Mouse (Mus musculus) liver, embryonic 12.5 days (tissue): ENCODE measurements at regions not wholly inside any gene's neighbourhood (a gene's known extent, or its start where the extent isn't known, plus 50 kb on each side); places are given as distances from the start of the nearest gene placed in this dataset.

ENCODE experiments used
- ATAC-seq: fragments of 200-750 bp; cut with Nextera tagmentation; 2 replicates; pipeline ENCODE4 v1.8.0; 2017; ENCODE audit warnings: moderate number of reproducible peaks, mild to moderate bottlenecking, moderate library complexity
- H3K27ac ChIP-seq: fragments of 300-500 bp; sonication (generic); 2 replicates; pipeline ENCODE4 v1.5.1; 2016; ENCODE audit warnings: mild to moderate bottlenecking
- H3K27me3 ChIP-seq: fragments of 300-500 bp; sonication (generic); replicated peaks from 2 replicates; pipeline ENCODE4 v1.6.1; 2016; ENCODE audit warnings: mild to moderate bottlenecking, moderate library complexity
- H3K36me3 ChIP-seq: fragments of 300-500 bp; sonication (generic); 2 replicates; pipeline ENCODE4 v1.6.1; 2016; ENCODE audit warnings: mild to moderate bottlenecking, moderate library complexity
- H3K4me1 ChIP-seq: fragments of 300-500 bp; sonication (generic); 2 replicates; pipeline ENCODE4 v1.6.1; 2016
- H3K4me2 ChIP-seq: fragments of 300-500 bp; sonication (generic); 2 replicates; pipeline ENCODE4 v1.6.1; 2016; ENCODE audit warnings: mild to moderate bottlenecking, moderate library complexity
- H3K4me3 ChIP-seq: fragments of 300-500 bp; sonication (generic); 2 replicates; pipeline ENCODE4 v1.5.1; 2016; ENCODE audit warnings: mild to moderate bottlenecking, moderate library complexity
- H3K9ac ChIP-seq: fragments of 300-500 bp; sonication (generic); 2 replicates; pipeline ENCODE4 v1.6.1; 2016; ENCODE audit warnings: mild to moderate bottlenecking, moderate library complexity
- H3K9me3 ChIP-seq: fragments of 300-500 bp; sonication (generic); replicated peaks from 2 replicates; pipeline ENCODE4 v1.6.1; 2016; ENCODE audit warnings: mild to moderate bottlenecking, moderate library complexity
- WGBS: fragments of 180-500 bp; shearing (Covaris S2); methylation state at CpG from one replicate; pipeline ENCODE4 v1.1.7; 2016; ENCODE audit not compliant: insufficient replicate concordance; 5-methylcytosine and 5-hydroxymethylcytosine counted together

DNA sequence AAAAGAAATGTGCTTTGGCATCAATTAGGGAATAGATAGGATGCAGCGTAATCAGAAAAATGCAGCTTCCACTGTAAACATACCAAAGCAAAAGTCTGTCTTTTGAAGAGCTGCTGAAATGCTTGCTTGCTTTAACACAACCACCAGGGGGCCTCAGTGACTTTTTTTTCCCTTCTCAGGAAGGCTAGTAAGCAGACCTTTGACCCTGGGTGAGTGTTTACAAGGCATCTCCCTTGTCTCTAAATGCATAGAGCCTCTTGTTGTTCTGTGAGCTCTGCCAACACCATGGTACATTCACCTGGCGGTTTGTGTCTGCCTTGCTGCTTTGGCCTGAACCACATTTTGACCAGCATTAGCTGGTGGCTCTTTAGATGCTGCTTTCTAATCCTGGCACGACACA lies 191.9 kb upstream of the C9orf72 start:
- no peaks in the 10 kb centered on the region for H3K4me1 ChIP-seq
- H3K36me3 ChIP-seq: no peaks in the 10 kb centered on the region
- H3K27ac ChIP-seq: no peak overlapping the region
- ATAC-seq: no peak
- no peaks in the 10 kb centered on the region for H3K9me3 ChIP-seq
- H3K27me3 ChIP-seq: no peaks in the 10 kb centered on the region
- H3K4me3 ChIP-seq: no peak overlapping the region
- no peak overlapping the region for H3K9ac ChIP-seq
- H3K4me2 ChIP-seq: no peak overlapping the region
- 40% methylated on average over 3 of the region's 3 CpGs for WGBS

DNA sequence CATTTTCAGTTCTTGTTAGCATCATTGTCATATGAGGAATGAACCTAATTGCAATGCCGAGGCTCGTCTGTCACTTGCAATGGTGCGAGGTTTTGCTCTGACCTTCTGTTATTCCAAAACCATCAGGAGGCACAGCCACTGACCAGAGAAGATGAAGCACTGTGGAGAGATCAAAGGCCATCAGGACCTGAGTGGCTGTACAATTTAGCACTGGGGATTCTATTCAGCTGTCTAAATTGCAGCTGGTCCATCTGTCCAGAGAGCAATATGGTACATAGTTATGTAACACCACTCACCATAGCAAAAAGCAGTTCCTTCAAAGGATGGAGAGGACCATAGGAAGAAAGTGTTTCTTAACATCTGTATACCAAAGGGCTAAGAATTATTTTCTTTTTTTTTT lies 187.5 kb upstream of the C9orf72 start:
- Histone ChIP-seq H3K27me3 (no peaks in the 10 kb centered on the region), H3K36me3 (no peaks in the 10 kb centered on the region), H3K4me3 (no peak overlapping the region), H3K9ac (no peak overlapping the region), H3K4me1 (no peaks in the 10 kb centered on the region), H3K9me3 (no peaks in the 10 kb centered on the region), H3K4me2 (no peak overlapping the region), H3K27ac (no peak overlapping the region)
- WGBS: 74% methylated on average over 3 of the region's 3 CpGs
- ATAC-seq: no peak

DNA sequence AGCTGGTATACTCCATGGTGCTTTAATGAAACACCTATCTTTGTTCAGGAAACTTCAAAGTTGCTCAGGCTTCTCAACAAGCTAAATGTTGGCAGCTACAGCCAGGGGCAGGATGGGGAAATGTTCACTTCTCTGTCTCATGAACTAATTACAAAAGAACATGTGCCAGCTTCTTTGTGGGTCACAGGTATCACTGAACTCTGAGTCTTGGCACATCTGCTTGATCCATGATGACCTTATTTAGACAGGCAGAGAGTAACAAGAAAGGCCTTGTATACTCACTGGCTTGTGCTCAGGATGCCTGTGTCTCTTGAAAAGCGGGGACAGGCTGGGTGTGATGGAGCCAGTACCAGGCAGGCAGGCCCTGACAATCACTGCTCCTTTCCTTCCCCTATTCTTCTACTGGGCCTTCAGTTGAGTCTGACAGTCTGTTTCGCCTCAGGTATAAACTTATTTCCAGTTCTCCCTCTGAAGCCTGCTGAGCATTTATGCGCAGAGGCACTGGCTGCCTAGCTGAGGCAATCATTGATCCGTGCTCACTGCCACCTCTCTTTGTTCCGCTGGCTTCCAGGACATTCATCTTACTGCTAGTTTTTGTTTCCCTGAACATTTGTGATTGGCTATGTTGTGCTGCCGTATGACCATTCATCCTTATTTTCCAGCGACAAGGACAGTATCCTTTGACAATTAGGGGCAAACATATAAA lies 179.5 kb upstream of the C9orf72 start:
- H3K4me3 ChIP-seq: no peak overlapping the region
- ATAC-seq: no peak
- H3K9me3 ChIP-seq: no peaks in the 10 kb centered on the region
- WGBS: 65% methylated on average over 7 of the region's 7 CpGs
- no peak overlapping the region for H3K4me2 ChIP-seq
- H3K27me3 ChIP-seq: no peaks in the 10 kb centered on the region
- no peaks in the 10 kb centered on the region for H3K4me1 ChIP-seq
- H3K27ac ChIP-seq: no peak overlapping the region
- H3K9ac ChIP-seq: no peak overlapping the region
- H3K36me3 ChIP-seq: no peaks in the 10 kb centered on the region

DNA sequence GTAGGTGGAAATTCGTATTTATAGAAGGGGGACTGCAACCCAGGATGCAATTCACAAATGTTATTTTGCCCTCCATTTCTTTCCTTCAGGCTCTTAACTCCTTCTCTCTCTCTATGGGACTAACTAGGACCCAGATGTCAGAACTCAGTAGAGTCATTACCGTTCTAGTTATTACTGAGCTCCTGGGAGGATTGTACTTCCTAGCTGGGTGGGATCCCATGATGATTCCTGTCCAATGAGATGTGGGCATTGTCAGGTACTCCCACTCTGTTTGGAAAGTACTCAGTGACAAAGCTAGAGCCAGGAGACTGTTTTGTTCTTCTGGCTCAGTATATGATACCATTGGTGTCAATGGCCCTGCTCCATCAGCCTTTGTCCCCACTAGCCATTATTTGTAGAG lies 178.1 kb upstream of the C9orf72 start:
- Histone ChIP-seq H3K4me2 (no peak overlapping the region), H3K4me3 (no peak overlapping the region), H3K4me1 (no peaks in the 10 kb centered on the region), H3K9ac (no peak overlapping the region), H3K27me3 (no peaks in the 10 kb centered on the region), H3K27ac (no peak overlapping the region), H3K36me3 (no peaks in the 10 kb centered on the region), H3K9me3 (no peaks in the 10 kb centered on the region)
- 63% methylated on average over 2 of the region's 2 CpGs for WGBS
- ATAC-seq: no peak

DNA sequence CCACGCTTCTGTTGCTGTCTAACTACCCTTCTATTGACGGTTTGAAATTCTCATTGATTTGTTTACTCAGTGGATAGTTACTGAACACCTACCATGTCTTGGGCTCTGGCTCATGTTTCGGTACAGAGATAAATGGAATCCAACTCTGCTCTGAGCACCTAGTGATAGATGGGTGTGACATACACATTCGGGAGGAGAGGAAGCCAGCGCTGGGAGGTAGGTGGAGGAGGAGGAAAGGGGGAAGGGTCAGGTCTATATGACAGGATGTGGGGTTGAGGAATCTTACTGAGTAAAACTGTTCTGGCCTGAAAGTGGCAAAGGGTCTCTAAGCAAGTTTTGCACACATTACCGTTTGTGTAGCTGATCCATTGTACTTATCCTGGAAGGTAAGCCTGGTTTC lies 177.6 kb upstream of the C9orf72 start:
- ATAC-seq: no peak
- H3K4me3 ChIP-seq: no peak overlapping the region
- H3K27ac ChIP-seq: no peak overlapping the region
- 66% methylated on average over 6 of the region's 6 CpGs for WGBS
- no peaks in the 10 kb centered on the region for H3K27me3 ChIP-seq
- no peak overlapping the region for H3K9ac ChIP-seq
- H3K9me3 ChIP-seq: no peaks in the 10 kb centered on the region
- no peaks in the 10 kb centered on the region for H3K36me3 ChIP-seq
- H3K4me1 ChIP-seq: no peaks in the 10 kb centered on the region
- H3K4me2 ChIP-seq: no peak overlapping the region

DNA sequence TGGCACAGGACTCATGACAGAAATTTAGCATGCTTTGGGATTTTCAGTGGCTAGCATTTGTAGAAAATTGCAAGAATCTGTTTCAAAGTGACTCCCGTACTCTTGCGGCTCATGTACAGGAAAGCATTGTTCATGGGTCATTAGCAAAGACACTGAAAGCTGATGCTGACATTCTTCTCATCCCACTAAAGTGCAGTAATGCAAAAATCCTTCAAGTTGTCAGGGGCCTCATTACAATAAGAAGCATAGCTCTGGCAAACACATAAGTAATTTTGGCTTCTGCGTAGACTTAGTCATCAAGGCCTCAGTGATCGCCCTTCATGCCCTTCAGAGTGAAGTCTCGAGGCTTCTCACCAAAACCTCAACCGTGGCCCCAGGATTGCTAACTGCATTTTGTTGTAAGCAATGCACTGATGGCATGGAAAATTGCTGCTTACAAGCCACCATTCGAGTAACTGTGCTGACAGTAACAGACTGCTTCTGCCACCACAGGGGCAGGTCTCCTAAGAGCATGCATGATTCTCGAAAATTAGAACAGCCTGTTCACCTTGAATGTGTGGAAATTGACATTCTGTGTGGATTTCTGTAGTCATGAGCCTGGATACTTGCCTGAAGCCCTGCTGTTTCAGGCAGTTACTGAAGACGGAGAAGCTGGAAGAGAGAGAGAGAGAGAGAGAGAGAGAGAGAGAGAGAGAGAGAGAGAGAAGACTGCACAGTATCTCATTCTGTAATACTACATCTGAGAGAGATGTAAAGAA lies 176.6 kb upstream of the C9orf72 start:
- Histone ChIP-seq H3K4me3 (no peak overlapping the region), H3K27me3 (no peaks in the 10 kb centered on the region), H3K27ac (no peak overlapping the region), H3K4me1 (no peaks in the 10 kb centered on the region), H3K9ac (no peak overlapping the region), H3K9me3 (no peaks in the 10 kb centered on the region), H3K4me2 (no peak overlapping the region), H3K36me3 (no peaks in the 10 kb centered on the region)
- WGBS: 74% methylated on average over 9 of the region's 9 CpGs
- no peak for ATAC-seq

DNA sequence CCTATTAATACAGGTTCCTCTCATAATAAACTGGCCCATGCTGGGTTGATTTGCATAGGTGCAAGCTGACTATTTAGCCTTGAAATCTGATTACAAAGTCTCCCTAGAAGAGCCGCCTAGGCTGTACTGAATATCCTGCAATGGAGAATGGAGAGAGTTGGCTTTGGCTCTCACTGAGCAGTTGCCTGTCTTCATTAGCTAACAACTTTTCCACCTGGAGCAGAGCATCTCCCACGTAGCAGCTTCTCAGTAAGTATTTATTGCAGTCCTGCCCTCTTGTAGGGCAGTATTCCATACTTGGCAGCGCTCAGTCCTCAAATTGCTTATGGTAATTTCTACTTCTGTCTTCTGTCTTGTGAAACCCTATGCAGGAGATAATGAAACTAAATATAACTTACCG lies 175.8 kb upstream of the C9orf72 start:
- Histone ChIP-seq H3K27ac (no peak overlapping the region), H3K4me2 (no peak overlapping the region), H3K9me3 (no peaks in the 10 kb centered on the region), H3K9ac (no peak overlapping the region), H3K36me3 (no peaks in the 10 kb centered on the region), H3K27me3 (no peaks in the 10 kb centered on the region), H3K4me3 (no peak overlapping the region), H3K4me1 (no peaks in the 10 kb centered on the region)
- no peak for ATAC-seq
- WGBS: 69% methylated on average over 4 of the region's 4 CpGs

DNA sequence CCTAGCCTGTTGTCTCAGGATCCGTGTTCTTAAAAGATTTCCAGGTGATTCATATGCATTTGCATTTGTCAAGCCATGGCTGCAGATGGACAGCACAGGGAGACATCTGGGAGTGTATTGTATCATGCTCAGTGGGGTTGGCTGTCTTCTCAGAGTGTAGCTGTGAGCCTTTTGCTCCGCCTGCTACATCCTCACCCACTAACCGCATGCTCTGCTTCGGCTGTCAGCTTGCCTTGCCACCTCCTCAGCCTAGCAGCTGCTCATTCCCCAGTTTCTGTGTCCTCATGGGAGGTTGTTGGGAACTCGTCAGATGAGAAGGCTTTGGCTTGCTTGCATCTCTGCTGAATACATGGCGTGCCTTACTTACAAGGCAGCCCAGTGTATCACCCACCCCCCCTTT lies 174.5 kb upstream of the C9orf72 start:
- Histone ChIP-seq H3K36me3 (no peaks in the 10 kb centered on the region), H3K9me3 (no peaks in the 10 kb centered on the region), H3K27me3 (no peaks in the 10 kb centered on the region), H3K27ac (no peak overlapping the region), H3K4me1 (no peaks in the 10 kb centered on the region), H3K9ac (no peak overlapping the region), H3K4me2 (no peak overlapping the region), H3K4me3 (no peak overlapping the region)
- 67% methylated on average over 6 of the region's 6 CpGs for WGBS
- ATAC-seq: no peak

DNA sequence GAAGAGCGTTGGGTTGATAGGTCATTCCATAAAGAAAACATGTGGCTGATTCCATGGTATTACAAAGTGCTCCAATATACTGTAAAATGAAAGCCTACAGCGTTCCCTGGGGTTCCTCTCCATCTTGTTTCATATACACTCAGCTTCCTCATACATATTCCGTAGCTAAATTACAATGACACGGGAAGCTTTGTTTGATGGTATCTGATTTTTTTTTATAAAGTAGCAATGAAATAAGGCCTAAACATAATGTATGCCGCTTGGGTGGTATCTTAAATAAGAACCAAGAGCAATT lies 169.6 kb upstream of the C9orf72 start:
- 79% methylated on average over 5 of the region's 5 CpGs for WGBS
- no peaks in the 10 kb centered on the region for H3K9me3 ChIP-seq
- H3K4me3 ChIP-seq: no peak overlapping the region
- no peaks in the 10 kb centered on the region for H3K27me3 ChIP-seq
- H3K27ac ChIP-seq: no peak overlapping the region
- no peak overlapping the region for H3K9ac ChIP-seq
- no peaks in the 10 kb centered on the region for H3K4me1 ChIP-seq
- H3K36me3 ChIP-seq: no peaks in the 10 kb centered on the region
- ATAC-seq: no peak
- no peak overlapping the region for H3K4me2 ChIP-seq

DNA sequence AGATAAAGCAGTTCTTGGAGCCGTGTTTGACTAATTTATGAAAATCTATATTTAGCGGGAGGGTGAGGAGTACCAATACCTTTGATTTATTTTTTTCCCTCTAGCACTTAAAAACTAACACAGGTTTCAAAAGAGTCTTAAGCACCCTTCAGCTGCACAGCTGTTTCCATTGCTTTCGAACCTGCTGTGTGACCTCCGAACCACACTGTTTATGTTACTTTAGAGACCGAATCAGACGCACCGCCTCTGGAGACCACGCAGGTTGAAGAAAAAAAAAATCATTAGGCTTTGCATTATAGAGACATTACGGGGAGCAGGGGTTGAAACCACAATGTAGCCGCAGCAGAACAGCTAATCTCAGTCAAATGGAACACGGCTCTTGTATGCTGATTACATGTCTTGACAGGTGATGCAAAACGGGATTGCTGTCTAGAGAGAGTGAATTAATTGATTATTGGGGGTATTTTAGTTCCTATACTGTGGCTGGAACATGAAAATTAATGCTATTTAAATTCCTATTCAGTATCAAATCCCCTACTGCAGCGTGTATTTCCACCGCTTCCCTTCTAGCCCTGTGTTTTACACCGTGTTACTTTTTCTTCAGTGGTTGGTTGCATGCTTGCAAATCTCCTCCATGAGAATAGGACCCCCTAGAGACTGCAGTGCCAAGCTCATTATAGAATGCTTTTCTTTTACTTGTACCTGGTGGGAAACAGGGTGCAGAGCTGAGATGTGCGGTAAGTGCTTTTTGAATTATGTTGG lies 169.0 kb upstream of the C9orf72 start:
- H3K27me3 ChIP-seq: no peaks in the 10 kb centered on the region
- no peaks in the 10 kb centered on the region for H3K4me1 ChIP-seq
- H3K36me3 ChIP-seq: no peaks in the 10 kb centered on the region
- H3K9me3 ChIP-seq: no peaks in the 10 kb centered on the region
- no peak overlapping the region for H3K4me3 ChIP-seq
- 73% methylated on average over 16 of the region's 16 CpGs for WGBS
- H3K4me2 ChIP-seq: no peak overlapping the region
- H3K9ac ChIP-seq: no peak overlapping the region
- no peak overlapping the region for H3K27ac ChIP-seq
- ATAC-seq: no peak

DNA sequence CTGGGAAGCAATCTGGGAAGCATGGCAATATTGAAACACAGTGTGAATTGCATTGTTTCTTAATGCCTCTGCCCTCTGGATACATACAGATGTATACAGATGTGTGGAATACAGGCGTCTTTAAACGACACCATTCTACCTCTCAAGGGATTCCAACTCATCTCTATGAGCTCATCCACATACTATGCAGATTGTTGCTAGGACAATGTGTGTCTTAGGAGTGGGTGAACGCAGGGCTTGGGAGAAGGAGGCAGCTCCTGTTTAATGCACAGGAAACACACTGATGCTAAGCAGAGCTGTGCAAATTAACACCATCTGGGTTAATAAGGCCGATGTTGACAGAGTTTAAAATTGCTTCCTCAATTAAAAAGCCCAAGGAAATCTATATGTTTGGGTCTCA lies 149.8 kb upstream of the C9orf72 start:
- Histone ChIP-seq H3K4me2 (no peak overlapping the region), H3K9ac (no peak overlapping the region), H3K27ac (no peak overlapping the region), H3K36me3 (no peaks in the 10 kb centered on the region), H3K4me3 (no peak overlapping the region), H3K27me3 (no peaks in the 10 kb centered on the region), H3K4me1 (no peaks in the 10 kb centered on the region), H3K9me3 (0 out of 2 replicates have a peak, but pooled peaks cover 4% of the 10 kb centered on the region)
- 69% methylated on average over 4 of the region's 4 CpGs for WGBS
- no peak for ATAC-seq

DNA sequence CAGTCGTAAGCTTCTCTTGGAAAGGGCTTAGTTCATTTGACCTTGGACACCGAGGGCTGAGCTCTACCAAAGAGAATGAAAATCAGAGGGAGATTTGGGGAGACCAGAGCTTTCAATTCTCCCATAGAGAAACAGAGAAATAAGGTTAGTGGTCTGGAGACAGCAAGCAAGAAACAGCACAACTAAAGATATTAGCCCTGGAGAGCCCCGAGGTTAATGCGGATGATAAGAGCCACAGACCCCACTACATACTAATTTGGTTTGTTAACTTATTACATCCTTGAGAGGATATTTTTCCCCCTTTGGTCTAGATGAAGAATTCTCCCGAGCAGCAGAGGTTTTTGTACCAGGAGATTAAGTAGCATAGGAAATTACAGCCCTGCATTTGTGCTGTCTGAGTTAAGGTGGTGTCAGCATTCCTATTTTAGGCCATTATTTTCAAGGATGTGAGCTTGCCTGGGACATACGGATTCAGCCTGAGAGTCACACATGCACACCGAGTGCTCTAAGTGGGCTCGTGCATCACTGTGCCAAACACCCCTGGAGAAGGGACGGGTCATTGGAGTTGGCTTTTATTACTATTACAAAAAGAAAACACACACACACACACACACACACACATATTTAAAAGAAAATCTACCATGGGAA lies 147.4 kb upstream of the C9orf72 start:
- Histone ChIP-seq H3K27me3 (no peaks in the 10 kb centered on the region), H3K9me3 (0 out of 2 replicates have a peak, but pooled peaks cover 4% of the 10 kb centered on the region), H3K4me2 (no peak overlapping the region), H3K27ac (no peak overlapping the region), H3K36me3 (no peaks in the 10 kb centered on the region), H3K9ac (no peak overlapping the region), H3K4me3 (no peak overlapping the region), H3K4me1 (no peaks in the 10 kb centered on the region)
- 53% methylated on average over 9 of the region's 9 CpGs for WGBS
- ATAC-seq: no peak
